In genomic region chr6:35033341-35033740, GRCm38 (mm10) we compare ENCODE assay signal across 19 mouse cellular contexts. TPM values are rescaled to one million over a fixed set of nuclear protein-coding genes. Genes with fewer than 3 reads are reported as not detected.
A peak's percentile ranks its signal among the peaks of the same experiment; 100 is the strongest.
DNase-seq lines count a peak whose midpoint lies in the region; ATAC-seq lines count a peak whose summit lies in the region.
"Had no signal": no experiment of that assay in that cellular context is flagged by ENCODE, and none has a peak within 500 bp of the region (broad histone marks: within the 10 kb centered on the region; RNA-seq: fewer than 3 reads in every experiment).

No protein-coding gene starts in this region.

- H3K9ac ChIP-seq in midbrain, embryonic 11.5 days (ENCODE audit: low read length), result no peak overlapping the region
- H3K9ac ChIP-seq in midbrain, embryonic 14.5 days (replicated peaks; ENCODE audit: low read length), result no peak overlapping the region

- intact Hi-C loops in heart, postnatal 10 days (cut with DNase I), result no loop called here

- 96% methylated on average over 11 of the region's 11 CpGs for WGBS in midbrain, embryonic 11.5 days
- WGBS in midbrain, embryonic 14.5 days, result 95% methylated on average over 11 of the region's 11 CpGs

- H3K36me3 ChIP-seq in midbrain, embryonic 11.5 days (ENCODE audit: control insufficient read depth, insufficient read depth, low read length), result 0 out of 2 replicates have a peak, but pooled peaks cover 2% of the 10 kb centered on the region
- no peaks in the 10 kb centered on the region; the same call in 1 of the 2 replicates for H3K36me3 ChIP-seq in midbrain, embryonic 14.5 days (ENCODE audit: control insufficient read depth, insufficient read depth, low read length)

- no peak overlapping the region for H3K4me2 ChIP-seq in midbrain, embryonic 11.5 days
- no peak overlapping the region for H3K4me2 ChIP-seq in midbrain, embryonic 14.5 days (ENCODE audit: low read length)

- peak; percentile 55 for DNase-seq in heart, adult 11 months
- DNase-seq in heart, postnatal 10 days, result no peak
- DNase-seq in midbrain, embryonic 11.5 days (ENCODE audit: low spot score, missing footprints), result peak; percentile 67
- no peak for DNase-seq in midbrain, embryonic 14.5 days
- DNase-seq: adrenal gland, adult 2 months; adrenal gland, adult 8-10 months; adrenal gland, postnatal 10 days; adrenal gland, postnatal 14 days; adrenal gland, postnatal 25 days; adrenal gland, postnatal 36 days; B cell, adult 2 months; cerebellum, adult 11 months; cerebellum, adult 11-12 months; cerebellum, adult 18-20 months had no signal

- no peaks in the 10 kb centered on the region for H3K9me3 ChIP-seq in midbrain, embryonic 11.5 days (ENCODE audit: control insufficient read depth, low read length)
- H3K9me3 ChIP-seq in midbrain, embryonic 14.5 days (ENCODE audit: control insufficient read depth, low read length), result no peaks in the 10 kb centered on the region
- H3K9me3 ChIP-seq: G1E had no signal

- ATAC-seq in midbrain, embryonic 11.5 days (ENCODE audit: low FRiP score), result no peak
- ATAC-seq in midbrain, embryonic 14.5 days (ENCODE audit: low FRiP score, low TSS enrichment), result no peak
- ATAC-seq: activated CD4-positive, CD25-positive, alpha-beta regulatory T cell, adult 4 months; CD4-positive, CD25-positive, alpha-beta regulatory T cell, adult 4 months; Patski had no signal

- H3K27me3 ChIP-seq in midbrain, embryonic 11.5 days (ENCODE audit: control insufficient read depth, insufficient read depth, low read length), result no peaks in the 10 kb centered on the region
- no peaks in the 10 kb centered on the region for H3K27me3 ChIP-seq in midbrain, embryonic 14.5 days (ENCODE audit: control insufficient read depth, insufficient read depth, low read length)
- H3K27me3 ChIP-seq: CH12.LX, Patski had no signal

- H3K4me3 ChIP-seq in midbrain, embryonic 11.5 days (ENCODE audit: low read depth, low read length), result no peak overlapping the region
- H3K4me3 ChIP-seq in midbrain, embryonic 14.5 days (replicated peaks; ENCODE audit: low read depth, low read length), result no peak overlapping the region

- no peaks in the 10 kb centered on the region for H3K4me1 ChIP-seq in midbrain, embryonic 11.5 days (ENCODE audit: control insufficient read depth, insufficient read depth, low read length)
- no peaks in the 10 kb centered on the region for H3K4me1 ChIP-seq in midbrain, embryonic 14.5 days (ENCODE audit: control insufficient read depth, insufficient read depth, low read length)

- H3K27ac ChIP-seq in midbrain, embryonic 11.5 days (ENCODE audit: low read depth, low read length), result no peak overlapping the region
- H3K27ac ChIP-seq in midbrain, embryonic 14.5 days (replicated peaks; ENCODE audit: low read depth, low read length), result no peak overlapping the region

RNA-seq across cellular contexts. Expression of gene Slc23a4, which starts 45.1 kb away (rescaled TPM):
- total RNA-seq in heart, postnatal 10 days (2021), result under 1 TPM; 0.42 to 0.43 TPM
- polyA plus RNA-seq in midbrain, embryonic 11.5 days (2014; fragmentation: Nextera tagmentation; extraction: Ambion mirVana), result 0.34 and 0.36 TPM in 2 replicates
- 0.75 and 0.80 TPM in 2 replicates for polyA plus RNA-seq in midbrain, embryonic 14.5 days (2014; fragmentation: Nextera tagmentation; extraction: Ambion mirVana)
- total RNA-seq: adrenal gland, postnatal 25 days had no signal

Comparison
In these comparisons a context has a peak if more than half of its experiments do, and no peak if none do; other contexts are left out.
1. DNase-seq: peak in heart, adult 11 months (single experiment) and midbrain, embryonic 11.5 days (single experiment); none in heart, postnatal 10 days (0 of 2) and midbrain, embryonic 14.5 days (single experiment).